In the genomic region with DNA sequence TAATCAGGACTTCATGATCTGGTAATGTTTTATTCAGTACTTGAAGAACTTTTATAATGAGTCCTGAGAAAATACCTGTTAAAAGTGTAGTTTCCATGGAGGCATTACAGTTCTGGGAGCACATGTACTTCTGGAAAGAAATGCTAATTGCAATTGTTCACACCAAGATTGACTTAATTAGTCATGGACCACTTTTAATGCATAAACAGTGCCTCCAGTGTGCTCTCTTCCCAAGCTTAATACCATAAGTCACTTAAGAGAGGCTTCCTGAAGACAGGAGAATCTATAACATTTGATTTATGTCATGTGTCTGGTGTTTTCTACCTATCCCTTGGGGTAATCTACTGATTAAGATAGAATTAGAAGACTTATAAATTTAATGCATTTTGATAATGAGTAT, we compare ENCODE assay signal across 24 mouse cellular contexts.
"Had no signal": no experiment of that assay in that cellular context is flagged by ENCODE, and none has a peak within 500 bp of the region (broad histone marks: within the 10 kb centered on the region; RNA-seq: fewer than 3 reads in every experiment).

No protein-coding gene starts in this region.

- DNase-seq: forebrain, postnatal 0 days; gastrocnemius, postnatal 14 days; gastrocnemius, postnatal 36 days; heart, adult 11 months; heart, adult 2 months; heart, postnatal 14 days; heart, postnatal 36 days; kidney, adult 11 months; kidney, adult 2 months; kidney, adult 9 months; kidney, postnatal 14 days; kidney, postnatal 36 days; layer of hippocampus, adult 9-11 months; layer of hippocampus, postnatal 36 days; left cerebral cortex, postnatal 4 days had no signal

- ATAC-seq: forebrain, postnatal 0 days; hindbrain, postnatal 0 days; intestine, embryonic 16.5 days had no signal

- H3K27ac ChIP-seq: heart, adult 2 months; heart, embryonic 13.5 days; heart, embryonic 15.5 days; hindbrain, embryonic 13.5 days; hindbrain, embryonic 15.5 days; hindbrain, postnatal 0 days; kidney, embryonic 15.5 days; kidney, postnatal 0 days had no signal

- H3K9me3 ChIP-seq: heart, embryonic 13.5 days; heart, embryonic 15.5 days; hindbrain, embryonic 13.5 days; hindbrain, embryonic 15.5 days; kidney, embryonic 15.5 days had no signal

- H3K36me3 ChIP-seq: heart, embryonic 13.5 days; heart, embryonic 15.5 days; hindbrain, embryonic 13.5 days; hindbrain, embryonic 15.5 days; kidney, embryonic 15.5 days had no signal

- H3K4me2 ChIP-seq: heart, embryonic 11.5 days; heart, embryonic 13.5 days; heart, embryonic 15.5 days; hindbrain, embryonic 13.5 days; hindbrain, embryonic 15.5 days; kidney, embryonic 15.5 days had no signal

- H3K27me3 ChIP-seq: heart, embryonic 13.5 days; heart, embryonic 15.5 days; hindbrain, embryonic 13.5 days; hindbrain, embryonic 15.5 days; kidney, embryonic 15.5 days had no signal

- H3K4me3 ChIP-seq: heart, adult 2 months; heart, embryonic 13.5 days; heart, embryonic 15.5 days; hindbrain, embryonic 13.5 days; hindbrain, embryonic 15.5 days; kidney, embryonic 15.5 days had no signal

- H3K4me1 ChIP-seq: heart, embryonic 13.5 days; heart, embryonic 15.5 days; hindbrain, embryonic 13.5 days; hindbrain, embryonic 15.5 days; kidney, embryonic 15.5 days had no signal

- H3K9ac ChIP-seq: forebrain, postnatal 0 days; heart, embryonic 13.5 days; heart, embryonic 15.5 days; hindbrain, embryonic 13.5 days; hindbrain, embryonic 15.5 days; kidney, embryonic 15.5 days had no signal
